Mouse (Mus musculus): ENCODE measurements around the gene Tmem129.

Gene Tmem129

GRCm38 (mm10) chr5:33657787-33658663, at the start of gene Tmem129, which contains the start of gene Tacc3:
Tmem129 (minus strand) TSS chr5:33658416.
Tacc3 (plus strand) TSS chr5:33658128.
- peak; percentile 98 for DNase-seq (ENCODE audit: low read depth, low spot score)

DNA sequence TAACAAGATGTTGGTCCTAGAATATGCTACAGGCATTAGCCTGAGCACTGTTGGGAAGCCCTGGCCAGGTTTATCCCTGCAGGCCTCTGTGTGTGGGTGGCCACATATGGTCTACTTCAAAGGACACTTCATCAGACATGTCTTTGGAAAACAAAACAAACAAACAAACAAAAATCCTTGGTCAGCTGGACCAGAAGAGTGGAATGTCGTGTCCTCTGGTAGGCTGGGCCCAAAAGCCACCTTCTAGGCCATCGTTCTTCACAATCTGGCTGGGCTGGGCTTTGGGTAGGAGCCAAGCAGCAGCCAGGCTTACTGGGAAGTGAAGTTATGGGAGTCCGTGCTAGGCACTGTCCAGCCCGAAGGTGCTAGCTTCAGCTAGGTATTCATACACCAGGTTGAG, 48.9 kb upstream of the Tmem129 start:
- no peak for DNase-seq (ENCODE audit: low read depth, low spot score)

- DNase-seq (ENCODE audit: low read depth, low spot score) = no peak
These were observed 48.1 kb upstream of the Tmem129 start for GRCm38 (mm10) chr5:33706350-33706629.

- no peak for DNase-seq (ENCODE audit: low read depth, low spot score)
These were observed 47.6 kb upstream of the Tmem129 start for GRCm38 (mm10) chr5:33705612-33706349.

DNA sequence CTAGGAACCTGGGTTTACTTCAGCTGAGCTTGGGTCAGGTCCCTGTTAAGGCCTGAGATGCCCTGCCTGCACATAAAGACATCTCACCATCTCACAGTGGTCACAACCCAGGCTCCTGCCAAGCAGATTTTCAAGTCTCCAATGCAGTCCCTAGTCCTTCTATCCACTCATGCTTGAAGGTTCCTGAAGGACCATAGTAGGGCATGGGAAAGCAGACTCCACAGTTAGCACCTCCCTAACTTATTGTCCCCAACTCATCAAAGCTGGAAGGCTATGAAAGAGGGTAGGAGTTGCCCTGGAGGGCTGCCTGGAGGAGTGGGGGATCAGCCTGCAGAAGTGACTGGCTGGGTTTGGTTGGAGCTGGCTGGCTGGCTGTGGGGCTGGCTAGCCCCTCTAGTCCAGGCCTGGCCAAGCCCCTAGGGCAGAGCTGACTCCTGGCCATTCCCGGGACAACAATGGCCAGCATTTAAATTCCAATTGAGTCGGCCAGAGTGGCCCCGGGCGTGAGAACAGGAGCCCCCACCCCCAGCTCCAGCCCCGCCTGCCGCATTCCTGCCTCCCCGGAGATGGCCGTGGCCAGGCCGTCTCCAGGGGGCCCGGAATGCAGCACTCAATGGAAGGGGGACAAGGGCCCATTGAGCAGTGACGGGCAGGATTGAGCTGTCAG, 46.9 kb upstream of the Tmem129 start:
- DNase-seq (ENCODE audit: low read depth, low spot score) = no peak

- no peak for DNase-seq (ENCODE audit: low read depth, low spot score)
These were observed 45.8 kb upstream of the Tmem129 start for GRCm38 (mm10) chr5:33703999-33704398.

GRCm38 (mm10) chr5:33701832-33702231, 43.6 kb upstream of the Tmem129 start:
- DNase-seq (ENCODE audit: low read depth, low spot score) = no peak

- no peak for DNase-seq (ENCODE audit: low read depth, low spot score)
These were observed 41.8 kb upstream of the Tmem129 start for GRCm38 (mm10) chr5:33700010-33700409.

GRCm38 (mm10) chr5:33698669-33699068, 40.5 kb upstream of the Tmem129 start:
- DNase-seq (ENCODE audit: low read depth, low spot score) = no peak

DNA sequence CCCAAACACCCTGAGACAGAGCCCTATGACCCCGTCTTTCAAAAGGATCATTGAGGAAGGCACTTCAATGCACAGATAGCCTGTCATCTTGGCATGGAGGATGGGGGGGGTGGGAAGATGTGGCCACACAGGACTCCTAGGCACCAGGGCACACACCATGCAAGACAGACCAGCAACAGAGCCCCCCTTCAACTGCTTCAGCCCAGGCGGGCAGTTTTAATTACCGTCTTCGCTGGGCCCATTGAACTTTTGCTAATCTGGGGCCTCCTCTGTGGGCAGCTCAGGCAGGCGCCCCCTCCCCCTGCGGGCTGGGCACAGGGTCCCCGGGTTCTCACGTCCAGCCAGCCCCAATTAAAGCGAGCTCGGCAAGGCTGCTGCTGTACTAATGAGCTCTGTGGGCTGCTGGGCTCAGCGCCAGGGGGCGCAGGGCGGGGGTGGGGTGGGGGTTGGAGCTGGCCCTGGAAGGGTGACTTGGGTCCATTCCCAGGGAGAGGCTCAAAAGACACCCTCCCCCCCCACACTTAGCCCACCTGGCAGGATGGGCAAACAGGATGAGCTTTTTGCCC, 39.8 kb upstream of the Tmem129 start:
- no peak for DNase-seq (ENCODE audit: low read depth, low spot score)

DNA sequence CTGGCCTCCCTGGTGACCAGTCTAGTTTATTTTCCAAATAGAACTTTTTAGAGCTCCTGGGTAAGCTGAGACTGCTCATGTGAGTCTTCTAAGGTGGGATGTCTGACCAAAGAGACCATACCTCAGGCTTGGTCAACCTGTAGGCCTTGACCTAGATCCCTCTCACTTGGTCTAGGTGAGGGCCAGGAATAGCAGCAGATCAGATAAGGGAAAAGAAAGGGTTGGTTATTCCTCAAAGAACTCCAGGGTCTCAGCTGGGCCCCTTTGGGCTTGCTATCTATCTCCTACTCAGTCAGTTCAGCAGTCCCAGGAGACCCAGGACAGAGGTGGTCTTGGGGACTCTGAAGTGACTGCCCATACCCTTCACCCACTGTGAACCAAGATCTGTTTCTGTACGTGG, 39.3 kb upstream of the Tmem129 start:
- no peak for DNase-seq (ENCODE audit: low read depth, low spot score)

DNA sequence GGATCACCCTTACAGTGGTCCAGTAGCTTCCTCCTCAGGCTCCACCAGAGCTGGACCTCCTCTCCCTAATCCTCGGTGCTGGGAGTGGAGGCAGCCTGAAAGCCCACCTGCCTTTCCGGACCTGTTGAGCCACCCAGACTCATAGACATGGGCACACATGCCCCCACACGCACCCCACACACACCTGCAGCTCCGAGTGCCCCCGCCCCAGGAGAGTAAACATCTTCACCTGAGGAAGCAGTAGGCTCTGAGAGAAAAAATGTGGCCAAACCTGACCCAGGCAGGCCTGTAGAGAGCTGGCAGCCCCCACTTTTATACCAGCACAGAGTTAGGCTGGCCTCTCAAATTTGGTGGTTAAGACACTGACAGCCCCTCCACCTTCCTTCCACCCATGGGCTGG, 38.2 kb upstream of the Tmem129 start:
- DNase-seq (ENCODE audit: low read depth, low spot score) = no peak

- no peak for DNase-seq (ENCODE audit: low read depth, low spot score)
These were observed 37.5 kb upstream of the Tmem129 start for GRCm38 (mm10) chr5:33695718-33696121.

DNA sequence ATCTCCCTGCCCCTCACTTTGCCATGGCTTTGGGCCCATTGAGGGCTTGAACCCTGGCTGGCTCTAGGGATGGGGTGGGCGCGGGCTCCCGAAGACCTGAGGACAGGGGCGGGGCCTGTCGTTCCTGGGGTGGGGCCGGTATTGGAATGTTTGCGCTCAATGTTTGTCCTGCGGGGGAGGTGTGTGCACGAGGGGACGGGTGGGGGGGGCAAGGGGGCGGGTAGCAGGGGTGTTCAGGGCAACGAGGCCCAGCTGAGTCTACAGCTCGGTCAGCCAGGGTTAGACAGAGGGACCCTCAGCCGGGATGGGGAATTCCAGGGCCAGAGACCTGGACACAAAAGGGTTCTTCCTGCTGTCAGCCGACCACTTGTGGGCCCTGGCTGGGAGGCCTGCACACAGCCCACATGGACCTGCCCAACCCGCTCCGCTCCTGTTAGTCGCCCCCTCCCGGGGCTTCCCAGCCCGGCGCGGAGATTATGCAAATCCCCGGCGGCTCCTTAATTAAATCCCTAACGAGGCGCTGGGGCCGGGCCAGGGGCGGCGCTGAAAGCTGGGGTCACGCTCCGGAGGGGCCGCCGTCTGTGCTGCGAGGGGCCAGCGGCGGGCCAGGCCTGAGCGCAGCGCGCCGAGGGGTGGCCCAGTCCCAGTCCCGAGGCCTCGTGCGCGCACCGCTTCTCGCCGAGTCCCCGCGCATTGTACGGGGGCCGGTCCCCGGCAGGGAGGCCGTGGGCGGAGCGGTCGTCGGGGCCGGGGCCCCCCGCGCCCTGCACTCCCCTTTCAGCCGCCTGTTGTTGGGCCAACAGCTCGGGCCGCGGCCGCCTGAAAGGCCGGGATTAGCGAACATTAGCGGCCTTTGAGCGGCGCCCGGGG, 36.9 kb upstream of the Tmem129 start:
- no peak for DNase-seq (ENCODE audit: low read depth, low spot score)

GRCm38 (mm10) chr5:33694461-33694847, 36.2 kb upstream of the Tmem129 start:
- DNase-seq (ENCODE audit: low read depth, low spot score) = no peak

DNA sequence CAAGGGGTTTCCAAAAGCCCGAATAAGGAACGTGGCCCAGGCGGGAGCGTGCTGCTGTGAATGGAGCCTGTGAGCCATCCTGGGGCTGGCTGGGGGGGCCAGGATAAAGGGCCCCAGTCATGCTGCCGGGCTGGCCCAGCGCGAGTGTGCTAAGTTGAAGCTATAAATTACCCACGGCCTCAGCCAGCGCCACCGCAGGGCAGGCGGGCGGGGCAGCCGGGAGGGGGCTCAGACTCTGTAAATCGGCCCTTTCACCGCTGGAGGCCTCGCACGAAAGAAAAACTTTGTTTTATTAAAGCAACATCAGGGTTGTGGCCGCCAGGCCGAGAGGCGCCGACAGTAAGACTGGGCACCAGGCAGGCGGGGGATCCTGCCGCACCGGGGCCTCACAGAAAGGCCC, 34.2 kb upstream of the Tmem129 start:
- no peak for DNase-seq (ENCODE audit: low read depth, low spot score)

- no peak for DNase-seq (ENCODE audit: low read depth, low spot score)
These were observed 31.8 kb upstream of the Tmem129 start for GRCm38 (mm10) chr5:33689852-33690645.

DNA sequence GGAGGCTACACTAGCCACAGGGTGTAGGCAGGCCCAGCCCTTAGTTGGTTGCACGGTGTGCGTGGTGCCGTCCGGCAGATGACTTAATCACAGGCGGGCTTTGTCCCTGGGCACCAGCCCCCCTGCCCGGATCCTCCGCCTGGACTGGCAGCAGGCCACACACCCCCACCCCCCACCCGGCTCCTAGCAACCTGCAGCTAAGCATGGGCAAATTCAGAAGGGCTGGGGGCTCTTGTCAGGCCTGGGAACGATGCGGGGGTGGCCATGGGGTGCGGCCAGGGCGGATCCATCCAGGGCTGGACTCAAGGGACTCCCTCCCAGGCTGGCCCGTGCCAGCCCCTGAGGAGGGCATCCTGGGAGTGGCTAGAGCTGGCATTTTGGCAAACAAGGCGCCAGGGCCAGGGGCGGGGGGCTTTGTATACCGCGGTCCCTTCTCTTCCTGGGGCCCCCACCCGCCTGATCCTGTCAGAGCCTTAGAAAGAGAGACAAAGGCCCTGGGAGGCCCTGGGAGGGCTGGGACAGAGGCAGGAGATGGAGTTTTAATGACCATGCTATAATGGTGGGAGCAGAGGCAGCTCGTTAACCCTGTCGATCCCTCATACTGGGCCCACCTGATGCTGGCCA, 31.1 kb upstream of the Tmem129 start:
- DNase-seq (ENCODE audit: low read depth, low spot score) = no peak

DNA sequence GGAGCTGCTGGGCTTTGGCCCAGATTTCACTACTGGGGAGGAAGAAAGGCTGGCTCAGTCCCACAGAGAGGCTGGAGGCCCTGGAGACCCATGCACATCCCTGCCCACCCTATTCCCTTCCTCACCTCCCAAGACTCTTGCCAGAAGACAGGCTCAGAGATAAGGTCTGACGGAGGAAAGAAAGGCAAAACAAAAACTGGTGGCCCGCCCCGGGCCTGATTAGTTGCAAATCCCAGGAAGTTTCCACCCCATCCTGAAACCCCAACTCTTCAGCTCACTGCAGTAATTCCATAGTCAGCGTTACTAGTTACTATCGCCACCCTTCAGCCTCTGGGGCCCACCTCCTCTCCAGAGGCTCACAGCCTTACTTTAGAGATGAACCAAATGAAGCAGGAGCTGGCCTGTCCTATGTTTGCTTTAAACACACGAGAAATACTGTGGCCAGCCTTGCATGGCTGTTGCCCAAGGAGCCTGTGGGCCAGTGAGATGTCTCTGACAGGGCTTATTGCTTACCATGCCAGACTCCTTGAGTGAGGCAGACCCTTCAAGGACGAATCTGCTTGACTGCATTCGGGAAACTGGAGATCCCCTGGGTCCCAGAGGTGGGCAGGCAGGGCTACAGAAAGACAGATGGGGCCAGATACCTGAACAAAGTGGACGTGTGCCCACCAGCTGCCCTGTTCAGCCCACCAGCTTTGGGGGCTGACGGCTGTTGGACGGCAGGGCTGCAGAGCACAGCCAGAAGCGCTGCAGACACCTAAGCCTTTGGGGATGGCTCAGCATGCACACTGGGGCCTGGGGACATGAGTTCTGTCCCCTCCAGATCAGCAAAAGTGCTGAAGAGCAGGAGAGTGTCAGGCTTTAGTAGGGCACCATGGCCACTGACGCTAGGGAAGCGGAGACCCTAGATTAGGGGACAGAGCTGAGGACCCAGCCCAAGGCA, 30.3 kb upstream of the Tmem129 start:
- no peak for DNase-seq (ENCODE audit: low read depth, low spot score)

Measured in CD4-positive, CD25-positive, alpha-beta regulatory T cell, adult 2 months (primary cell).